Mouse (Mus musculus): ENCODE results near the gene Tatdn3. TPM values are rescaled to one million over a fixed set of nuclear protein-coding genes. Genes with fewer than 3 reads are reported as not detected.
"Not testable (repeated sequence)": the region's sequence is repeated elsewhere in the genome, so short reads cannot be mapped to it uniquely, and the experiment has no call there.

Gene Tatdn3
- polyA plus RNA-seq, 1 experiment from 2014 or later: 17.6 TPM

DNA sequence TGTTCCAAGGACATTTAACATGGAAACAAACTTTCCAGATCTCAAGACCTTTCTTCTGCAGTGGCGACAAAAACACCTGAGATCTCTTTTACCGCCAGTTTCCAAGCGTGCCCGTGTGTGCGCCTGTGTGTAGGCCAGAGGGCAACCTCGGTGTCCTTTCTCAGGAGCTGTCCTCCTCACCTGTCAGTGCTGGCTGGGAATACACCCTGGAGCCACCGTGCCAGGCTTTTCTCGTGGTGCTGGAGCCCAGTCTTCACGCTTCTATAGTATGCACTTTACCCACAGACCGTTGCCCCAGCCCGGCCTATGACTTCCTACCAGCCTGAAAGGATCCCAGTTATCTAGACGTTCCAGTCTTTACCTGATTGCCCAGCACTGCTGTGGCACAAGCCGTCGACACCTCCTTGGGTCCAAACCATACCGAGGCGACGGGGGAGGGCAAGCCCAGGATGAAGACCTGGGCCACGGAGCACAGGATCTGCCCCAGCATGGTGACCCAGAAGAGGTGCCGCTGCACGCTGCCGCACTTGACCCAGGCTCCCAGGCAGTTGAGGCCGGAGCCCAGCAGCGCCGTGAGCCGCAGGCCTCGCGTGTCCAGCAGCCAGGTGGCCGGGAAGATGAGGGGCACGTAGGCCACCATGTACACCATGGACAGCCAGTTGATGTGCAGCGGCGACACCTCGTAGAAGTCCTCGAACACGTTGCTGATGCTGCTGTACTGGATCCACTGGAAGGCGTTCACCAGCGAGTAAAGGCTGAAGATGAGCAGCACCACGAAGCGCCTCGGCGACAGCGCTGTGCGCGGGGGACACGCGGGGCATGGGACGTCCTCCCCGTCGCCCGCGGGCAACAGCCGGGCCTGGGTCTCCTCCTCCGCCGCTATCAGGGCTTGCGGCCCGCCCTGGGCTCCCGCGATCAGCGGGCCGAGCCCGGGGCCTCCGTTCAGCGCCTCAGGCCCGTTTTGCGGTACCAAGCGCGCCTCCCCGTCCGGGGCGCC, 37.4 kb downstream of the Tatdn3 start:
- peaks cover 8% of the 10 kb centered on the region; the same call in 1 of the 2 replicates for H3K36me3 ChIP-seq
- peak; percentile 66; the same call in 1 of the 2 replicates for ATAC-seq (ENCODE audit: low FRiP score)
- peak overlapping the region; percentile 95 for H3K27ac ChIP-seq
- peak overlapping the region; percentile 81 for H3K9ac ChIP-seq
- peak overlapping the region; percentile 96 for H3K4me2 ChIP-seq (replicated peaks)
- WGBS: 2% methylated on average over 69 of the region's 69 CpGs
- no peaks in the 10 kb centered on the region for H3K9me3 ChIP-seq (replicated peaks)
- H3K4me1 ChIP-seq: peaks cover 18% of the 10 kb centered on the region
- H3K27me3 ChIP-seq: no peaks in the 10 kb centered on the region
- peak overlapping the region; percentile 76 for H3K4me3 ChIP-seq

DNA sequence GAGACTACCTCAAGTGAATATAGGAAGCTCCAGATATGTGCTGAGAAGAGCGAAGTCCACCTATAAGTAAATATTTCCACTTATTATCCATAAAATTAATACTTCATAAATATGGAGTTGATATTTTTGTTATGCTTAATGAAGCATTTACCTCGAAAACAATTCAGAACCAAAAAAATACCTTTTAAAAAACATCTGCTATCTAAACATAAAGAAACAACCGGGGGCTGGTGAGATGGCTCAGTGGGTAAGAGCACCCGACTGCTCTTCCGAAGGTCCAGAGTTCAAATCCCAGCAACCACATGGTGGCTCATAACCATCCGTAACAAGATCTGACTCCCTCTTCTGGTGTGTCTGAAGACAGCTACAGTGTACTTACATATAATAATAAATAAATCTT, 38.9 kb downstream of the Tatdn3 start:
- H3K9ac ChIP-seq; H3K9me3 ChIP-seq (replicated peaks); H3K27me3 ChIP-seq; H3K27ac ChIP-seq; H3K4me2 ChIP-seq (replicated peaks); H3K4me3 ChIP-seq; ATAC-seq (ENCODE audit: low FRiP score); H3K36me3 ChIP-seq: not testable (repeated sequence)
- 96% methylated on average over 5 of the region's 6 CpGs for WGBS
- H3K4me1 ChIP-seq: peaks cover 18% of the 10 kb centered on the region

DNA sequence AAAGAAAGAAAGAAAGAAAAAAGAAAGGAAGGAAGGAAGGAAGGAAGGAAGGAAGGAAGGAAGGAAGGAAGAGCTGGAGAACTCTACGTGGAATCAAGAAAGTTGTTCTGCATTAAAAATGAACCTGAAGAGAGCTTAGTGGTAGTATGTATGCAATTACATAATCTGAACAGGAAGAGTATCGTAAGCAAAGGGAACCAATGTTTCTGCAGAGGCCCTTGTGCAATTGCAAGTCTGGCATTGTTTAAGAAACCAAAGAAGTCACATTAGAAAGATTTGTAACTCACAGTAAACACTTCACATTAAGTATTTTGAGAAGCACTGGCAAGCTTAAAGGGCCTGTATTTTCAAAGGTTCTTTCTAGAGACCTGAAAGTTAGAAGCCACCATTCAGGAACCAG, 39.6 kb downstream of the Tatdn3 start:
- ATAC-seq (ENCODE audit: low FRiP score): no peak

DNA sequence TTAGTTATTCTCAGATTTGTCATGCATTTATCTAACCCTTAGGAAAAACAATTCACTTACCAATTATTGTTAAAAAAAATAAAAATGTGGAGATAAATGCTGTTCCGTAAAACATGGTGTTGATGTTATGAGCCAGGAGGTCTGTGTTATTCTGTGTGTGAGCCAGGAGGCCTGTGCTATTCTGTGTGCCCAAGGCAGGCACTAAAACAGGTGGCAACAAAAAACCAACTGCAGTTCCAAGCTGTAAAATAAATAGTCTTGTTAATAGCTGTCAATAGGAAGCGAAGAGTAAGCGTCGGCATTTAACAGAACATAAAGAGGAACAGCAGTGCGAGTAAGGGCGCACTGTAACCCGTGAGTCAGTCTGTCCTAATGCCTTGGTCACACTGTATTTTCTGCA, 41.7 kb downstream of the Tatdn3 start:
- H3K4me1 ChIP-seq: peaks cover 11% of the 10 kb centered on the region
- peaks cover 8% of the 10 kb centered on the region; the same call in 1 of the 2 replicates for H3K36me3 ChIP-seq
- no peaks in the 10 kb centered on the region for H3K9me3 ChIP-seq (replicated peaks)
- no peak overlapping the region for H3K4me2 ChIP-seq (replicated peaks)
- no peak overlapping the region for H3K4me3 ChIP-seq
- WGBS: 91% methylated on average over 7 of the region's 7 CpGs
- no peaks in the 10 kb centered on the region for H3K27me3 ChIP-seq
- H3K27ac ChIP-seq: no peak overlapping the region
- no peak for ATAC-seq (ENCODE audit: low FRiP score)
- H3K9ac ChIP-seq: no peak overlapping the region

More for the DNA sequence above, 39.6 kb downstream of the Tatdn3 start:
- Histone ChIP-seq H3K36me3 (peaks cover 8% of the 10 kb centered on the region; the same call in 1 of the 2 replicates), H3K27ac (no peak overlapping the region), H3K4me3 (no peak overlapping the region), H3K4me1 (peaks cover 18% of the 10 kb centered on the region), H3K27me3 (no peaks in the 10 kb centered on the region), H3K9me3 (replicated peaks) (no peaks in the 10 kb centered on the region), H3K9ac (no peak overlapping the region), H3K4me2 (replicated peaks) (no peak overlapping the region)
- 94% methylated on average over 2 of the region's 2 CpGs for WGBS

- no peak overlapping the region for H3K4me2 ChIP-seq (replicated peaks)
- peaks cover 8% of the 10 kb centered on the region; the same call in 1 of the 2 replicates for H3K36me3 ChIP-seq
- H3K4me1 ChIP-seq: peaks cover 10% of the 10 kb centered on the region
- no peaks in the 10 kb centered on the region for H3K27me3 ChIP-seq
- no peak overlapping the region for H3K27ac ChIP-seq
- WGBS: 90% methylated on average over 3 of the region's 3 CpGs
- H3K9ac ChIP-seq: no peak overlapping the region
- no peak overlapping the region for H3K4me3 ChIP-seq
- no peaks in the 10 kb centered on the region for H3K9me3 ChIP-seq (replicated peaks)
- no peak for ATAC-seq (ENCODE audit: low FRiP score)
Measured at GRCm38 (mm10) chr1:191020217-191020924, 42.4 kb downstream of the Tatdn3 start.

- H3K4me3 ChIP-seq: no peak overlapping the region
- no peaks in the 10 kb centered on the region for H3K27me3 ChIP-seq
- peaks cover 11% of the 10 kb centered on the region; the same call in 1 of the 2 replicates for H3K36me3 ChIP-seq
- no peak for ATAC-seq (ENCODE audit: low FRiP score)
- H3K9me3 ChIP-seq (replicated peaks): no peaks in the 10 kb centered on the region
- no peak overlapping the region for H3K27ac ChIP-seq
- WGBS: 97% methylated on average over 5 of the region's 5 CpGs
- H3K9ac ChIP-seq: no peak overlapping the region
- H3K4me1 ChIP-seq: peaks cover 5% of the 10 kb centered on the region; the same call in 1 of the 2 replicates
- no peak overlapping the region for H3K4me2 ChIP-seq (replicated peaks)
Measured at GRCm38 (mm10) chr1:191019803-191020202, 42.9 kb downstream of the Tatdn3 start.

- Histone ChIP-seq H3K27me3 (no peaks in the 10 kb centered on the region), H3K9ac (no peak overlapping the region), H3K4me3 (no peak overlapping the region), H3K36me3 (peaks cover 44% of the 10 kb centered on the region), H3K9me3 (replicated peaks) (no peaks in the 10 kb centered on the region), H3K4me2 (replicated peaks) (no peak overlapping the region), H3K27ac (no peak overlapping the region), H3K4me1 (no peaks in the 10 kb centered on the region)
- WGBS: 90% methylated on average over 3 of the region's 3 CpGs
- no peak for ATAC-seq (ENCODE audit: low FRiP score)
Measured at GRCm38 (mm10) chr1:191014271-191014670, 48.5 kb downstream of the Tatdn3 start.

DNA sequence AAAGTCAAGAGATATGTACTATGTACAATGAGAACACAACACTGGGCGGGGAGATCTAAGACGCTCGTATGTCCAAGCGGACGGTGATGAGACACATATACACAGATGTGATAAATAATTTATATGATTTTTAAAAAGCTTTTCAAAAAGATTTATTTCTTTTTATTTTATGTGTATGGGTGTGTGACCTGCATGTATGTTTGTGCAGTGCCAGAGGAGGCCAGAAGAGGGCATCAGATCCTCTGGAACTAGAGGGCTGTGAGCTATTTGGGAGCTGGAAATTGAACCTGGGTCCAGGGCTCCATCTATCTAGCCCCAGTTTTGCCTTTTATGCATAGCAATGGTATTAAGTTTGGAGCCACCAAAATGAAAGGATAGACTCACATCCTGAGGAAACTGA, 54.0 kb downstream of the Tatdn3 start:
- 97% methylated on average over 5 of the region's 5 CpGs for WGBS
- no peaks in the 10 kb centered on the region for H3K27me3 ChIP-seq
- no peak overlapping the region for H3K27ac ChIP-seq
- no peaks in the 10 kb centered on the region for H3K4me1 ChIP-seq
- peaks cover 64% of the 10 kb centered on the region for H3K36me3 ChIP-seq
- H3K4me3 ChIP-seq: no peak overlapping the region
- no peak overlapping the region for H3K4me2 ChIP-seq (replicated peaks)
- ATAC-seq (ENCODE audit: low FRiP score): no peak
- H3K9me3 ChIP-seq (replicated peaks): no peaks in the 10 kb centered on the region
- no peak overlapping the region for H3K9ac ChIP-seq

DNA sequence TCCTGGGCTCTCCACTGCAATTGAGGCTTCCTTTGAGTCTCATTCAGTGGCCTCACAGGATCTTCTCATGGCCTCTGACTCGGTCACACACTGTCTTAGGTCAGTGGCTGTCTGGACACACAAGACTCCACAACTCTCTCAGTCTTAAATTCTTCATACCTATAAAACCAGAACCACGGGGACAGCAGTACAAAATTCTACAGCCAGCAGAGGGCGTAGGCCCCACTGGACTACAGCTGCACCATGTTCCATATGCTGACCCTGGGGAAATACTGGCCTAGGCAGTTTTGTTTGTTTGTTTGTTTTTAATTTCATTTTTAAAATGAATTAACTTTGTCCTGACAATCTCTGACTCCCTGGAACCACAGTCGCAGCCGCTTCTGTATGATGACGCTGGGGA, 60.5 kb downstream of the Tatdn3 start:
- no peak overlapping the region for H3K9ac ChIP-seq
- 61% methylated on average over 6 of the region's 6 CpGs for WGBS
- no peak overlapping the region for H3K4me2 ChIP-seq (replicated peaks)
- H3K27me3 ChIP-seq: no peaks in the 10 kb centered on the region
- H3K36me3 ChIP-seq: peaks cover 13% of the 10 kb centered on the region
- H3K9me3 ChIP-seq (replicated peaks): peaks cover 5% of the 10 kb centered on the region; the same call in 1 of the 2 replicates
- ATAC-seq (ENCODE audit: low FRiP score): no peak
- no peaks in the 10 kb centered on the region for H3K4me1 ChIP-seq
- H3K4me3 ChIP-seq: no peak overlapping the region
- H3K27ac ChIP-seq: no peak overlapping the region

DNA sequence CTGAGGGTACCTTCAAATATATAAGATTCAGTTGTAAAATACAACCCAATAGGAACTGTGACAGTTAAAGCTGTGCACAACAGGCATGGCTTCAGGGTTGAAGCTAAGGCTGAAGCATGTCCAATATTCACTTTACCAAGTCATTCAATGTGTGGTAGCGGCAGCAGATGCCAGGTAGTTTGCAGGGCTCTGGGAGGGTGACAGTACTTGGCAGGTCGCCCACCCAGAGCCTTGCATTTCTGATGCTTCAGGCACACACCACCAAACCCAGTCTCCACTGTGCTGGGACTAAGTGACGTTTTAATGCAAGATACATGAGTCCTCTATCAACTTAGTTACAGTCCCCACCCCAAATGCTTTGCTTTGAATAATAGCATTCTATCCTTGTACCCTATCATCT, 62.0 kb downstream of the Tatdn3 start:
- peaks cover 13% of the 10 kb centered on the region for H3K36me3 ChIP-seq
- no peak overlapping the region for H3K27ac ChIP-seq
- H3K4me3 ChIP-seq: no peak overlapping the region
- no peak overlapping the region for H3K4me2 ChIP-seq (replicated peaks)
- H3K9me3 ChIP-seq (replicated peaks): peaks cover 5% of the 10 kb centered on the region; the same call in 1 of the 2 replicates
- ATAC-seq (ENCODE audit: low FRiP score): no peak
- no peaks in the 10 kb centered on the region for H3K27me3 ChIP-seq
- WGBS: 82% methylated on average over 3 of the region's 3 CpGs
- H3K9ac ChIP-seq: no peak overlapping the region
- H3K4me1 ChIP-seq: no peaks in the 10 kb centered on the region

DNA sequence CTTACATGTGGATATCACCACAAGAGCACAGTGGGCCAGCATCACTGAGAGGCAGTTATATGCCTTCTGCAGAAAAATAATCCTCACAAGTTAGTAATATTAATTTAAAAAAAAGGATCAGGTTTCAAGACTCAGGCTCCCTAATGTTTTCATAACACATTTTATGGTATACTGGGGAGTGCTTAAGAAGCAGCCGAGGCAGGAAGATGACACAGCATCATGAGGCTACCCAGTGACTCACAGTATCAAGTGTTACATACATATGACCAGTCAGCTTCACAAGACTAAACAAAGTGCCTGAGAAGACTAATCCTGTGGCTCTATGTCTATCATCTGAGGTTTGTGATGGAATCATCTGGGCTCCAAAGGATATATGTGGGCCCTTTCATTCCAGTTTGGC, 64.7 kb downstream of the Tatdn3 start:
- Histone ChIP-seq H3K9ac (no peak overlapping the region), H3K27ac (no peak overlapping the region), H3K4me3 (no peak overlapping the region), H3K36me3 (no peaks in the 10 kb centered on the region), H3K9me3 (replicated peaks) (peaks cover 5% of the 10 kb centered on the region; the same call in 1 of the 2 replicates), H3K4me1 (no peaks in the 10 kb centered on the region), H3K27me3 (no peaks in the 10 kb centered on the region), H3K4me2 (replicated peaks) (no peak overlapping the region)
- ATAC-seq (ENCODE audit: low FRiP score): no peak
- 100% methylated on average over 1 of the region's 1 CpGs for WGBS

GRCm38 (mm10) chr1:190996346-190996877, 66.3 kb downstream of the Tatdn3 start:
- Histone ChIP-seq H3K4me2 (replicated peaks) (no peak overlapping the region), H3K27ac (no peak overlapping the region), H3K4me3 (no peak overlapping the region), H3K4me1 (no peaks in the 10 kb centered on the region), H3K27me3 (no peaks in the 10 kb centered on the region), H3K36me3 (no peaks in the 10 kb centered on the region), H3K9ac (no peak overlapping the region), H3K9me3 (replicated peaks) (peaks cover 5% of the 10 kb centered on the region; the same call in 1 of the 2 replicates)
- ATAC-seq (ENCODE audit: low FRiP score): no peak
- 72% methylated on average over 6 of the region's 6 CpGs for WGBS
